Mouse (Mus musculus) 3T3-L1 (cell line): ENCODE data around the gene Flnb.

Experiments
- DNase-seq: peaks from one replicate; pipeline ENCODE4 v3.0.0-alpha.2; 2015; ENCODE audit warnings: low read depth, low spot score

Flnb gene

DNA sequence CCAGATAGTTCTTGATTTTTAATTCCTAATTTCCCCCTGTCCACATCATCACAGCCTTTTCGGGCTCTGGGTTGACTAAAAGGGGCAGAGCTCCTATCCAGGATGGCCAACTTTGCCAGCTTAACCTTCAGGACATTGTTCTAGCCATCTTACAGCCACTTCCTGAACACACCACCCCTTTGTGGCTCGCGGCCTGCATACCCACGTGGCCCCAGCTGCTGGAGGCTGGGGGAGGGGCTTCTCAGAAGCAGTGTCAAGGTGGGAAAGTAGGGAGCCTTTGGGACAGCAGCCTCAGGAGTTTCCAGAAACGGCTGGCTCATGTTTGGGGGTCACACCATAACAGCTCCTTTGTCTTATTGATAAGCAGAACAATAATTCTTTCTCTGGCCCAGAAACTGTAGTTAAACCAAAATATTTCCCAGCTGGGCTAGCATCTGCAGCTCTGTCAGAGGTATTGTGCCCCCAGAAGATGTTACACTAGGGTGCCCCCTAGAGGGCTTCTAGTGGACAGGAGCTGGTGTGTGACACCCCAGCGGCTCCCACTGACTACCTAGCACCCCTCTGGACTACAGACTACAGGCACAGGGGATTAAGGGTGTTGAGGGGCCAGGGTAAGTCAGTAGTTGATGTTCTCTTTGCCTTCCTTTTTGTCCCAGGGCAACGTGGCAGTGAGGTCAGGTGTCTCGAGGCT is 126.7 kb downstream of the Flnb start:
- no peak for DNase-seq

DNA sequence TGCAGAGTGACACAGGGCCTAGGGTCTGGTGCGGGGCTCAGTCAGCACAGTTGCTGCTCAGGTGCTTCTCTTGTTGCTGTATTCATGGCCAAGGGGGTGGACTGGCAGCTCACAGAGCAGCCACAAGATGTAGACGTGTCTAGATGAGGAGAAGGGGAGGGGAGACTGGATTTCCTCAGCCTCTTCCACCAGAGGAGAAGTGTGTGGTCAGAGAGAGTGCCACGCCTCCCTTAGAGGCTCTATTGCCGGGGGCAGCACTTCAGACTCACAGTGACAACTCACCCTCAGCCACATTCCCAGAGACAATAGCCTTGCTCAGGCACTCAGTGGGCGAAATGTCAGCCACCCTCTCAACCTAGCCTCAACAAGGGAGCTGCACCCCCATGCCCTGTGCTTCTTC is 127.5 kb downstream of the Flnb start:
- DNase-seq = no peak

DNA sequence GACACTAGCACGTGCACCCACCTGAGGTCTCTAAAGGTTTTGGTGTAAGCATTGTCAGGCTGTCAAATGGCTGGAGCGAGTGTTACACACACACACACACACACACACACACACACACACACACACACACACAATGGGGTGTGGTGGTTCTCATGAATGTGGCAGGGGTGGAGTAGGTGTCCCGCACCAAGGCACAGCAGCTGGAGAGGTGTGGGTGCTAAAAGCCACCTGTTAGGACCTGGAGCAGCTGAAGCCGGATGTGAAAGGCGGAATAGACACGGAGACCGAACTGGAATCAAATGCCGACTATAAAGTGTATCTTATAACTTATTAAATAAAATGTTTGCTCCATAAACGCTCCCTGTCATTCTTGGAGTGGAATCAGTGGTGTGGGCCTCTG is 133.5 kb downstream of the Flnb start:
- DNase-seq = no peak

GRCm38 (mm10) chr14:7952610-7953254 is 135.0 kb downstream of the Flnb start:
- peak; percentile 52 for DNase-seq

- DNase-seq = peak; percentile 75
Measured at GRCm38 (mm10) chr14:7954071-7954471, 136.3 kb downstream of the Flnb start.

DNA sequence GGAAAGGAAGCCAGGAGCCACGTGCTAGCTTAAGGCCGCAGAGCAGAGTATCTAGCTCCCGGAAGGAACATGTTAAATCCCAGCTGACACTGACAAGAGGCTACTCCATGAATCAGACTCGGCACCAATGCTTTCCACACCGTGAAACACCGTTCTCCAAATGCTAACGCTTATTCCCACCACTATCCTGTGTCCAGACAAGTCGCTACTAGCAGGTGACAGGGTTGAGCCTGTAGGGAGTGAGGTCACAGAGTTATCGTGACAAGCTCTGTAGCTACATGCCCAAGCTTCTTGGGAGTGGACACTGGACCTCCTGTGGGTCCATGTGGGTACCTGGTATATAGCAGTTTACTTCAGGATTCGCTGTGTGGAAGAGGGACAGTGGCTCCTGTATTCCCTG is 138.7 kb downstream of the Flnb start:
- no peak for DNase-seq

GRCm38 (mm10) chr14:7957049-7957448 is 139.3 kb downstream of the Flnb start, which contains the start of gene Gm45521:
Gene Gm45521 (plus strand): TSS chr14:7957288.
- DNase-seq = no peak

- no peak for DNase-seq
Measured at GRCm38 (mm10) chr14:7960616-7961015, 142.9 kb downstream of the Flnb start.

DNA sequence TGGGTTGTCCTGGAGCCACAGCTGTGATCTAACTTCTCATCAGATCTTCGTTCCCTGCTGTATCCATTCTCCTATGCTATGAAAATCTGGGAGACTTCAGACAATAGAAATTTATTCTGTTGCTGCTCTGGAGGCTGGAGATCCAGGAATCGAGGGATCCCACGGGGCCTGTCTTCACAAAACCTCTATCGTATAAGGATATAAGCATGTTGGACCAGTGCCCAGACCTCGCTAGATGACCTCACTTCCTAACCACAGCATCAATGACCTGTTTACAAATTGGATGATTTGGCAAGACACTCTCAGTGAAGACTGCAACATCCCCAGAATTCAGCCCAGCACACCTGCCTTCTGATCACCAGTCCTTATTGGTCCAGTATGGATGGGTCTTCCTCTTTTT is 144.0 kb downstream of the Flnb start:
- peak; percentile 75 for DNase-seq

DNA sequence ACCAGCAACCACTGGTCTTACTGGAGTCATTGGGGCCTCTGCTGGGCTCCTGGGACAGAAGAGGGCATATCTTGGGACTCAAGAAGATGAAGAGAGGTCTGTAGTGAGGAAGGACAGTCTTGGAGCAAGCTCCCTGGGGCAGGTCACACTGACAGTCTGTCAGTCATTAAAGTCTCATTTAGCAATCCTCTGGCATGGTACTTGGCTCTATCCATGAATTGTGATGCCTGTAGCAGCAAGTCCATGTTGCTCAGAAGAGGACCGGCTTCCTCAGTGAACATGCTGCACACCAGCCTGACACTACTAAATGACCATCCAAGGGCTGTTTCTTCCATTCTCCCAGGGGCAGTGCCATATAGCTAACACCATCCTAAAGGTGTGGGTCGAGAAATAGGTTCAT is 144.9 kb downstream of the Flnb start:
- no peak for DNase-seq

DNA sequence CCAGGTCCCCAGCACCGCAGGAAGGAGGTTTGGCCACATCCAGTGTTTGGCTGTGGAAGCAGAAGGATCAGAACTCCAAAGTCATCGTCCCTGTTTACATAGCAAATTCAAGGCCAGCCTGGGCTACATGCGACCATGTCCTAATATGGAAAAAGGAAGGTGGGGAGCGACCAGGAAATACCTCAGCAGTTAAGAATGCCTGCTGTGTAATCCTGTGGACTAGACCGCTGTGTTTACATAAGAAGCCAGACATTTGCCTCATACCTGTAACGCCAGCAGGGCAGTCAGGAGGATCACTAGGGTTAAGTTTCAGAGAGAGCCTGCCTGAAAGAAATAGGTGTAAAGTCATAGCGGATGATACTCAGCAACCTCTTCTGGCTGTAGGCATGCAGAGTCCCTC is 145.4 kb downstream of the Flnb start:
- DNase-seq = no peak

DNA sequence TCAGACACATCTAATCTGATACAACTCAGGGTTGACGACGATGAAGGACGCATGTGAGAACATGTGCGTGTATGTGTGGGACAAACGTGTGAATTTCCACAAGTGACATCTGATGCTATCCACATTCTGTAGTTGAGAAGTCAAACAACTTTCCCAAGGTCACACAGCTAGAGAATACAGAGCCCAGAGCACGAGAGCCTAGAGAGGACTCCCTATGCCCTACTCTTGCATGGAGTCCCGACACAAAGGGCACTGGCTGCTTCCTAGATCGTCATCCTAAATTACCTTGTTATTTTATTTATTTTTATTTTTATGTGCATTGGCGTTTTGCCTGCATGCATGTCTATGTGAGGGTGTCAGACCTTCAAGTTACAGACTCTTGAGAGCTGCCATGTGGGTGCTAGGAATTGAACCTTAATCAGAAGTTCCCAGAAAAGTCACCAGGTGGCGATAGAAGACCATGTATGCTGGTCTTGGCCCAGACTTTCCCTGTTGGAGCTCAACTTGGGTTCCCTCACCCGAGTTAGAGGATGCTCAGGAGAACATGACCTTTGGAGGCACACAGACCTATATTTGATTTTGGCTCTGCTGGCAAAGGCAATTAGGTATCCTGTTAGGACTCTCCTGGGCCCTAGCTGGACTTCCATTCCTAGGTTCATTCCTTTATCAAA is 146.6 kb downstream of the Flnb start:
- peak; percentile 83 for DNase-seq

DNA sequence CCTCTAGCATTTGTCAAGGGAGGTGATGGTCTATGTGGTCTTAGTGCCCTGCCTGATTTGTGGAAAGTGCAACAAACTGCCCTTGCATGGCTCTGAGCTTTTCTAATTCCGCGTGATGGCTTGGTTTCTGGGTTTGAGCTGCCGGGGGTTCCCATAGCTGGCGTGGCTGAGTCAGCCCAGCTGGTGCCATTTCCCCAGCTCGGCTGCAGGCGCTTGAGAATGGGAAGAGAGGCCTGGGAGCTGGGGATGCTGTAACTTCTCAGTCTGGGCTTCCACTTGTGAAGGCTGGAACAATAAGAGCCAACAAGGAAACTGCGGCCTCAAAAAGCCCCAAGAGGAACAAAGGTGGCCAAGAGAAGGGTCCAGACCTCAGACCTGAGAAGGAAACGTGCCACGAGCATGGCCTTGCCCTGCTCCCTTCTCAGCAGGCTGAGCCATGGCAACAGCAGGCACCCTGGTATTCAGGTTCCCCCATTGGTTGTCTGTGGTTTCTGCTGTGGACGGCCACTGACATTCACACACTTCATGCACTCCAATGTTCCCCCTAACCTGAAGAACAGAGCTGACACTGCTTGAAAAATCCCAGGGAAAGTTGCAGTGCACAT is 154.2 kb downstream of the Flnb start:
- DNase-seq = no peak

- DNase-seq = no peak
Measured at GRCm38 (mm10) chr14:7974643-7975042, 156.9 kb downstream of the Flnb start.

- no peak for DNase-seq
Measured at GRCm38 (mm10) chr14:7975177-7975576, 157.4 kb downstream of the Flnb start.

DNA sequence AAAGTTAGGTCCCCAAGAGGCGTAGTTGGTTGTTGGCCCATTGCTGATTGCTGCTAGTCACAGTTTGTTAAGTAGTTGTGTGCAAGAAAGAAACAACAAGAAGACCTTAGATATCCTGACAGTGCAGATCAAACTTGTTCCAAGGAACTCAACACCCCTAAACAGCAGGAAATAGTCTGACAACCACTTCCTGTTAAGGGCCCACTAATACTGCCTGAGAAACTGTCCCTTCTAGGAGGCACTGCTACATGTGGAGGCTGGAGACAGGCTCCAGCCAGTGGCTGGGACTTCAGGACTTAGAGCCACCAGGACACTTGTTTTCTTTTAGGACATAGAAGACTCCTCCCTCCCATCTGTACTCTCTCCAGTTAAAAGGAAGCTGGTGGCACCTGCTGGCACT is 159.7 kb downstream of the Flnb start:
- no peak for DNase-seq

DNA sequence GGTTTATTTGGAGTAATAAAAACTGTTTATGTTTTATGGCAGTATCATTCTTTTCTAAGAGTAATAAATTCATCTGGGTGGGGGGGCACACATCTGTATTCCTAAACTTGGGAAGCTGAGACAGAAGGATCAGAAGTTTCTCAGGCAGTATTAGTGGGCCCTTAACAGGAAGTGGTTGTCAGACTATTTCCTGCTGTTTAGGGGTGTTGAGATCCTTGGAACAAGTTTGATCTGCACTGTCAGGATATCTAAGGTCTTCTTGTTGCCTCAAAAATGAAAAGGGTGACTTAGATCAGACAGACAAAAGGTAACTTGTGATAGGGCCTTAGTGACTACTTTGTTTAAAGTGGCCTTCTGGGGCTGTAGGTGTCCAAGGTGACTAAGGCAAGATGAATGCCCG is 160.4 kb downstream of the Flnb start:
- no peak for DNase-seq

- DNase-seq = no peak
Measured at GRCm38 (mm10) chr14:7981226-7981625, 163.5 kb downstream of the Flnb start.

GRCm38 (mm10) chr14:7986913-7987312 is 169.2 kb downstream of the Flnb start:
- no peak for DNase-seq

DNA sequence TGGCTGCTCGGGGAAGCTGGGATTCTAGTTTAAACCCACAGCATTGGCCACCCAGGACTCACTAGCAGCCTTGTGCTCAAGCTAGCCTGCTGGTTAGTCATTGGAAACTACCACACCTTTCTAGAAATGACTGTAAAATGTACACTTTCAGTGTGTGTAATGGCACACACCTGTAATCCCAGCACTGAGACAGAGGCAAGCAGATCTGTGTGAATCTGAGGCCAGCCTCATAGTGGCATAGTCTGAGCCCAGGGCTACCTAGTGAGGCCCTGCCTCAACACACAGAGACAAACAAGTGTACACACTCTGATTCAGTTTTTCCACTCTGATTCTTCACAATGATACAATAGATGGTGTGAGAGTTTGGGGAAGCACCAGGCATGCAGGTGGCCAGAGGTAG is 171.6 kb downstream of the Flnb start:
- DNase-seq = no peak

DNA sequence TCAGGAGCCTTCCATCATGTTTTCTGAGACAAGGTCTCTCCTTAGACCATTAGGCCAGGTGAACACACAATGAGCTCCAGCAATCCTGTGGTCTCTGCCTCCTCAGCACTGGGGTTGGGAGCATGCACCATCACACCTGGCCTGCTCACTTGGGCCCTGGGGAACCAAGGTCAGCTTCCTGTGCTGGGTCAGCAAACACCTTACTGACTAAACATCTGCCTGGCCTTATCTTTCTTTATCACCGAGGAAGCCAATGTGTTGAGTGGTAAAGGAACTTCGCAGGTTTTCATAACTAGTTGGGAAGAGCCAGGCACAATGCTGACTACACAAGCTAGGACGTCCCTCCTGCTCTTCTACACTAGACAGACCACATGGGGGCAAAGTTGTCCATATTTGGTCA is 172.2 kb downstream of the Flnb start:
- no peak for DNase-seq

GRCm38 (mm10) chr14:7991108-7991776 is 173.5 kb downstream of the Flnb start:
- no peak for DNase-seq
